Mouse (Mus musculus): ENCODE results near the gene Brk1.

Gene Brk1

DNA sequence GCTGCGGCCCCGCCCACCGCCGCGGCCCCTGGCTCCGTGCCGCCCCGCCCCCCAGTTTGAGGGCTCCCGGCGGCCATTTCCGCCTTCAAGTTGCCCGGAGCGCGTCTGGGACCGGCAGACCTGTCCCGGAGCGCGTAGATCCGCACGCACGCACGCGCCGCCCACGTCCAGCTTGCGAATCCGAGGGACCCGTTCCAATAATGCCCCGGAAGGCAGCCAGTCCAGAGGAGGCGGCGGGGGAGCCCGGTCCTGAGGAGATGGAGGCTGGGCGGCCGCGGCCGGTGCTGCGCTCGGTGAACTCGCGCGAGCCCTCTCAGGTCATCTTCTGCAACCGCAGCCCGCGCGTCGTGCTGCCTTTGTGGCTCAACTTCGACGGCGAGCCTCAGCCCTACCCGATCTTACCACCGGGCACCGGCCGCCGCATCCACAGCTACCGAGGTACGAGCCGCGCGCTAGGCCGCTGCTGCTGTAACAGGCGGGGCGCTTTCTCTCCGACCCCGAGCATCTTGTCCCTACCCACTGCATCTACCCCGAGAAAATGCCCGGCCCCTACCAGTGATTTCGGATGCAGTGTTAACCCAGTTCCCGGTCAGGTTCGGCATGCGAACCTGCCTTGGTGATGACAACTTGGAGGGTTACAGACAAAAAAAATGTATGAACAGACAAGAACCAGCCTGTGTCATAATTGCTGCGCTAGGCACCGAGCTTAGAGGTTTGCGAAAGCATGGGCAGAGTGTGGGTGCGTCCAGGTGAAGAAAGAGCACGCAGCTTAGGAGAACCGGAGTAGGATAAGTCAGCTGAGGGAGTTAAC lies 19.6 kb downstream of the Brk1 start, which contains the start of gene Vhl:
TSS of gene Vhl (plus strand) at position 19 of the 811 bp plus-strand sequence.
- DNase-seq, result peak; percentile 93

DNA sequence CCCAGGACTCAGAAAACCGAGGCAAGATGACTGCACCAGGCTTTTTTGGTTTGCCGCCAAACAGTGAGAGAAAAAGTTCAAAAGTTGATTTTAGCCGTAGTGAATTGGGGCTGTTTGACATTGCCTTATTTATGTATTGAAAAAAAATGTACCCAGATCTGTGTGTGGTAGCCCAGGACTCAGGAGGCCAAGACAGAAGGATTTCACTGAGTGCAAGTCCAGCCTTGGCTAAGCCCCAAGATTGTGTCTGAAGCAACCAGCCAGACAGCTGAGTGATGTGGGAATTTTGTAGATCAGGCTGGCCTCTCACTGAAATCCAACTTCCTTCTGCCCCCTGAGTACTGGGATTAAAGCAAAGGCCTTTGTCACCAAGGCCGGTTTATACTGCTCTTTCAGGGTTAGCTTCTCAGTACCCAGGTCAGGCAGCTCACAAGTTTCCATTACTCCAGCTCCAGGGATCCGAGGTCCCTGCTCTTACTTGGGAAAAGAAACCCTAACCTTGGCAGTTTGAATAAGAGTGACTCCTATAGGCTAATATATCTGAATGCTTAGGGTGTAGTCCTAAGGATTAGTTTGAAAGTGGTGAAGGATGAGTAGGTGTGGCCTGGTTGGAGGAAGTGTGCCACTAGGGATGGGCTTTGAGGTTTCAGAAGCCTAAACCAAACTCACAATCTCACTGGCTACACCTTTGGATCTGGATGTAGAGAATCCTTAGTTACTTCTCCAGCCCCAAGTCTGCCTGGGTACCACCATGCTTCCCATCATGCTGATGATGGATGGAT lies 20.6 kb downstream of the Brk1 start:
- no peak for DNase-seq

GRCm38 (mm10) chr6:113630322-113630721 lies 25.8 kb downstream of the Brk1 start:
- DNase-seq, result no peak

DNA sequence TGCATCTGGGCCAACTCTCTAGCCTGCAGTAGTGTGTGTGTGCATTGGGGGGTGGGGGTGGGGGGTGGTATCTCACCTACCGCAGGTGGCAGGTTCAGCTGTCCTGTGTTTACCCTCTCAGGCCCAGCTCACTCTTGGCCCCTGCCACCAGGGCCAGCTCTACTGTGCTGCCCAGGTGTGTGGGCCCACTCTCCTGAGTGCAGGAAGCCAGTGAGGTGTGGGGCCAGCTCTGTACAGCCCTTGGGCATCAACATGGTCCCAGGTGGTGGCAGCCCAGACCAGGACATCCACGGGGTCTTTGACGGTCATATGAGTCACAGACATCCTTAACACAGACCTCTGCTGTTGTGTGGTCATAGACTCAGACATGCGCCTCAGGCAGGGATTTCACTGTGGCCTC lies 28.3 kb downstream of the Brk1 start:
- no peak for DNase-seq

GRCm38 (mm10) chr6:113638302-113639040 lies 33.9 kb downstream of the Brk1 start, which contains the start of gene Irak2:
Irak2 (plus strand) TSS chr6:113638467.
- DNase-seq, result peak; percentile 96

GRCm38 (mm10) chr6:113639201-113639600 lies 34.6 kb downstream of the Brk1 start:
- DNase-seq, result no peak

DNA sequence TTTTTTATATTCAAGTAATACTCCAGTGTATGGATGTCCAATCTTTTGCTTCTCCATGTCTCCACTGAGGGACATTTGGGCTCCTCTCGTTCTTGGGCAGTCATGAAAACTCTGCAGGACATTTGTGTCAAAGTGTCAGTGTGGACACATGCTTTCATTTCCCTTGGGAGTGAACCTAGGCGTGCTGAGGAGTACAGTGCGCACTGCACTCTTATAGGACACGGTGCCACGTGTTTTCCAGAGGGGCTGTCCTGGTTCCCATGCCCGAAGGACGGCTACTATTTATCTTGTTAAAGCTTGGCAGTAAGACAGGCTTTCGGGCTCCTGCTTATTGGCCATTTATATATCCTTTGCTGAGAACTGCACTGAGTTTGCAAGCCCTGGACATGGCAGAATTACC lies 38.0 kb downstream of the Brk1 start:
- no peak for DNase-seq

DNA sequence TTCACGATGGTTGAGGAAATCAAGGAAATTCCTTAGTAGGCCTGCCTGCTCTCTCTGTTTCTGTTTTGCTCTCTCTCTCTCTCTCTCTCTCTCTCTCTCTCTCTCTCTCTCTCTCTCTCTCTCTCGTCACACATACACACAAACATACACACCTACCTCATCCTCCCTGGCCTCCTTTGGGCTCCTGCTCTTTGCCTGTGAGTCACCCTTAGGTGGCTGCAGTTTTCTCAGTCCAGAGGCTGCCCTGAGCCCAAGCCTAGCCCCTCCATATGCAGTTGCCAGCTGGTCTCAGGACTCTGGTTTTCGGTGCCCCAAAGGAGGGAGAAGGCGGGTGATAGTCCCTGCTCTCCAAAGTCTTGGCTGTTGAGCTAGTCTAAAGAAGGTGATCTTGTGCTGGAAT lies 38.4 kb downstream of the Brk1 start:
- DNase-seq, result no peak

GRCm38 (mm10) chr6:113643967-113644366 lies 39.4 kb downstream of the Brk1 start:
- DNase-seq, result no peak

- no peak for DNase-seq
Measured at GRCm38 (mm10) chr6:113644808-113645207, 40.2 kb downstream of the Brk1 start.

- no peak for DNase-seq
Measured at GRCm38 (mm10) chr6:113649346-113650196, 45.0 kb downstream of the Brk1 start.

- no peak for DNase-seq
Measured at GRCm38 (mm10) chr6:113650197-113650640, 45.6 kb downstream of the Brk1 start.

- no peak for DNase-seq
Measured at GRCm38 (mm10) chr6:113651626-113652025, 47.1 kb downstream of the Brk1 start.

GRCm38 (mm10) chr6:113653551-113653950 lies 49.0 kb downstream of the Brk1 start:
- DNase-seq, result no peak

GRCm38 (mm10) chr6:113654102-113654501 lies 49.5 kb downstream of the Brk1 start:
- DNase-seq, result no peak

- DNase-seq, result no peak
Measured at GRCm38 (mm10) chr6:113654753-113655397, 50.3 kb downstream of the Brk1 start.

DNA sequence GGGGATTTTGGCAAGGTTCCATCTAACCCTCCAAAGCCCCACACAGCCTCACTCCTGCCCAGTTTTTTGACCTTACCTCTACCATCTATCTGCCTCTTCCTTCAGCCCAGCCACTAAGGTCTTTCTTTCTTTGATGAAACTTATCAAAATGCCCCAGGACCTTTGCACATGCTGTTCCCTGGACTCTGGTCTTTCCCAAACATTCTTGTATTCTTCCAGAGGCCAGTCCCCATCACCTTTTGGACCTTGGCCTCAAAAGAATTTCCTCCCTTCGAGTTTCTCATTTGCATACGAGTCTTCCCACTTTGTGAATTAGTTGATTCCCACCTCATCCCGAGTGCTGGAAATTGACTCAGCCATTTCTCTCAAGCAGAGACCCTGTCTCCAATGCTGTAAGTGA lies 50.9 kb downstream of the Brk1 start:
- DNase-seq, result no peak

- DNase-seq, result no peak
Measured at GRCm38 (mm10) chr6:113656847-113657246, 52.3 kb downstream of the Brk1 start.

DNA sequence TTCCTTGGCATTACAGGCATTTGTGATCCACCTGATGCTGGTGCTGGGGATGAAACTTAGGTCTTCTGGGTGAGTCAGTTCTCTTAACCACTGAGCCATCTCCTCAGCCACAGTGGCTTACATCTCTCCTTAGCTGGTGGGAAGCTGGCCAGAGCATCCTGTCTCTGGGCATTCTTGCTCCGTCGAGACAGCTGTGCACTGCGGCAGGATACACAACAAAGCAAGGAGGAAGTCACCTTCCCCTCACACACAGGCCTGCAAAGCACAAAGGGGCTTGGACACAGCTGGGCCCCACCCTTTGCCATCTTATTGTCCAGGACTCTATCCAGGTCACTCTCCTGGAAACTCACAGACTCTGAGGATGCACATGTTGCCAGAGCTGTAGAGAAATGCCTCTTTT lies 53.7 kb downstream of the Brk1 start:
- no peak for DNase-seq

DNA sequence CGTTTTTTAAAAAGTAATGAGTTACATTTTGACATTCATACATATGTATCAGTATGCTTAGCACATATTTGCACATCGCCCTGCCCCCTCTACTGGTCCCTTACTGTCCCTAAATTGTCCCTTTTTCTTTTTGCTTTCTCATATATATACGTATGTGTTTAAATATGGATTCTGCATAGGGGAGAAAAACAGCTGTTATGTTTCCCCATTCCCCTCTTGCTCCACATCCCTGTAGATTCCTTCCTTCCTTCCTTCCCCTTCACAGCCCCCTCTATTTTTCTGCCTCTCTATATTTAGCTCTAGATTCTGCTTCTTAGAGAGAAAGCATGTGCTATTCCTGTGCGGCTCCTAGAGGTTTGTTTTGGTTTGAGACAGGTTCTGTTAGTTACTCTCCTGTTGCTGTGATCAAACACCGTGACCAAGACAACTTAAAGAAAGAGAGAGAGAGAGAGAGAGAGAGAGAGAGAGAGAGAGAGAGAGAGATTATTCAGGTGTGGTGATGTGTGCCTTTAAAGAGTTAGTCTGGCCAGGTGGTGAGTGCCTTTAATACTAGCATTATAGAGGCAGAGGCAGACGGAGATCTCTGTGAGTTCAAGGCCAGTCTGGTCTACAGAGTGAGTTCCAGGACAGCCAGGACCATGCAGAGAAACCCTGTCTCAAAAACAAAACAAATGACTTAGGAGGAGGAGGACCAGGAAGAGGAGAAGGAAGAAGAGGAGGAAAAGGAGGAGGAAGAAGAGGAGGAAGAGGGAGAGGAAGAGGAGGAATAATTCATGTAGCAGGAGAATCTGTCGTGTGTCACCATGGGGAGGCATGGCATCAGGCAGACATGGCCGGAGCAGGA lies 55.3 kb downstream of the Brk1 start:
- DNase-seq, result no peak
